Mouse (Mus musculus) Patski (cell line): ENCODE measurements around the gene Fyn. TPM values are rescaled to one million over a fixed set of nuclear protein-coding genes. Genes with fewer than 3 reads are reported as not detected.
A peak's percentile ranks its signal among the peaks of the same experiment; 100 is the strongest.

Experiments
- ATAC-seq: fragments of 100-300 bp; one replicate; pipeline ENCODE4 v1.8.0; 2021
- CTCF ChIA-PET: fragments of 350-600 bp; sonication (Branson Sonifier 250); formaldehyde crosslinking; loops from one replicate; lab custom pipeline; 2022; ENCODE audit warnings: inconsistent platforms; lab: Charles Lee
- POLR2A ChIA-PET: fragments of 350-600 bp; sonication (Branson Sonifier 250); formaldehyde crosslinking; loops from one replicate; lab custom pipeline; 2022; ENCODE audit warnings: antibody characterized with exemption, inconsistent platforms; lab: Charles Lee
- DNase-seq: peaks from one replicate; pipeline ENCODE4 v3.0.0-alpha.2; 2011; ENCODE audit warnings: low read depth, low spot score
- H3K27me3 ChIP-seq: fragments of 371-371 bp; one replicate; pipeline ENCODE4 v1.5.1; 2021
- CTCF ChIP-seq: fragments of 100-300 bp; IDR thresholded peaks from one replicate; pipeline ENCODE4 v1.5.1; 2021
- in situ Hi-C: fragments of 300-500 bp; cut with MboI; formaldehyde crosslinking; loops from 3 replicates; pipeline ENCODE4 v1.11.1; 2018; ENCODE audit warnings: low pct_unique_long_range_greater_than_20kb, mixed read lengths
- polyA plus RNA-seq: library from polyadenylated mRNA; unstranded; gene quantifications from one replicate; pipeline ENCODE4 v1.2.3, GENCODE M21; 2021

Fyn gene
- polyA plus RNA-seq, 1 experiment from 2014 or later, result 64.4 TPM

- in situ Hi-C loops, result no loop called here
- POLR2A ChIA-PET, result no interaction called here
- no peak for TF ChIP-seq CTCF
- ATAC-seq, result no peak
- no peaks in the 10 kb centered on the region for H3K27me3 ChIP-seq
- DNase-seq, result no peak
- CTCF ChIA-PET, result no interaction called here
Measured at GRCm38 (mm10) chr10:39503331-39503730, 134.7 kb downstream of the Fyn start.

GRCm38 (mm10) chr10:39505007-39505406 is 136.4 kb downstream of the Fyn start:
- POLR2A ChIA-PET, result interaction anchor here (1.1 kb wide), 1 partner anchor 9 kb away, joined by 5 read pairs; no protein-coding TSS in a partner anchor
- no peak for ATAC-seq
- CTCF ChIA-PET, result no interaction called here
- DNase-seq, result no peak
- in situ Hi-C loops, result no loop called here
- TF ChIP-seq CTCF, result no peak
- H3K27me3 ChIP-seq, result no peaks in the 10 kb centered on the region

GRCm38 (mm10) chr10:39505621-39506020 is 137.0 kb downstream of the Fyn start:
- ATAC-seq, result no peak
- no peak for DNase-seq
- CTCF ChIA-PET, result no interaction called here
- TF ChIP-seq CTCF, result no peak
- H3K27me3 ChIP-seq, result no peaks in the 10 kb centered on the region
- in situ Hi-C loops, result no loop called here
- POLR2A ChIA-PET, result interaction anchor here (1.1 kb wide), 1 partner anchor 10 kb away, joined by 5 read pairs; no protein-coding TSS in a partner anchor

- ATAC-seq, result peak; percentile 76
- no peaks in the 10 kb centered on the region for H3K27me3 ChIP-seq
- TF ChIP-seq CTCF, result no peak
- ChIA-PET POLR2A (interaction anchor here (1.1 to 1.2 kb wide), 2 partner anchors 9 to 13 kb away, joined by 3 read pairs; no protein-coding TSS in a partner anchor), CTCF (interaction anchor here (1.3 kb wide), 1 partner anchor 336 kb away, joined by 3 read pairs; no protein-coding TSS in a partner anchor)
- in situ Hi-C loops, result no loop called here
- DNase-seq, result peak; percentile 24
Measured at GRCm38 (mm10) chr10:39506353-39506752, 137.7 kb downstream of the Fyn start.

- TF ChIP-seq CTCF, result no peak
- ChIA-PET POLR2A (interaction anchor here (1.1 to 1.2 kb wide), 2 partner anchors 9 to 12 kb away, joined by 3 read pairs; no protein-coding TSS in a partner anchor), CTCF (interaction anchor here (1.3 kb wide), 1 partner anchor 336 kb away, joined by 3 read pairs; no protein-coding TSS in a partner anchor)
- no peaks in the 10 kb centered on the region for H3K27me3 ChIP-seq
- ATAC-seq (no peak), DNase-seq (no peak)
- in situ Hi-C loops, result no loop called here
Measured at GRCm38 (mm10) chr10:39506831-39507230, 138.2 kb downstream of the Fyn start.

- POLR2A ChIA-PET, result no interaction called here
- no peak for TF ChIP-seq CTCF
- no peak for ATAC-seq
- no peak for DNase-seq
- CTCF ChIA-PET, result no interaction called here
- in situ Hi-C loops, result no loop called here
- H3K27me3 ChIP-seq, result no peaks in the 10 kb centered on the region
Measured at GRCm38 (mm10) chr10:39508801-39509200, 140.1 kb downstream of the Fyn start.

- DNase-seq, result no peak
- TF ChIP-seq CTCF, result no peak
- H3K27me3 ChIP-seq, result no peaks in the 10 kb centered on the region
- POLR2A ChIA-PET, result interaction anchor here (0.6 kb wide), 1 partner anchor 83 kb away, joined by 7 read pairs; no protein-coding TSS in a partner anchor
- ATAC-seq, result no peak
- CTCF ChIA-PET, result no interaction called here
- in situ Hi-C loops, result no loop called here
Measured at GRCm38 (mm10) chr10:39509937-39510336, 141.3 kb downstream of the Fyn start.

- in situ Hi-C loops, result no loop called here
- TF ChIP-seq CTCF, result no peak
Measured at GRCm38 (mm10) chr10:39512631-39513314, 144.1 kb downstream of the Fyn start.

GRCm38 (mm10) chr10:39514916-39515315 is 146.3 kb downstream of the Fyn start:
- no peak for ATAC-seq
- in situ Hi-C loops, result no loop called here
- no peak for DNase-seq
- CTCF ChIA-PET, result interaction anchor here (1.3 kb wide), 2 partner anchors 10 to 345 kb away, joined by 3 read pairs; no protein-coding TSS in a partner anchor
- no peaks in the 10 kb centered on the region for H3K27me3 ChIP-seq
- POLR2A ChIA-PET, result interaction anchor here (1.0 kb wide), 1 partner anchor 77 kb away, joined by 4 read pairs; no protein-coding TSS in a partner anchor
- no peak for TF ChIP-seq CTCF

More at GRCm38 (mm10) chr10:39512631-39513314, 144.1 kb downstream of the Fyn start:
- ChIA-PET POLR2A (no interaction called here), CTCF (no interaction called here)
- no peaks in the 10 kb centered on the region for H3K27me3 ChIP-seq
- ATAC-seq, result no peak
- no peak for DNase-seq

- no peaks in the 10 kb centered on the region for H3K27me3 ChIP-seq
- ATAC-seq (no peak), DNase-seq (no peak)
- POLR2A ChIA-PET, result no interaction called here
- in situ Hi-C loops, result no loop called here
- TF ChIP-seq CTCF, result no peak
- CTCF ChIA-PET, result no interaction called here
Measured at GRCm38 (mm10) chr10:39516541-39517133, 148.0 kb downstream of the Fyn start.

GRCm38 (mm10) chr10:39517375-39517774 is 148.7 kb downstream of the Fyn start:
- H3K27me3 ChIP-seq, result no peaks in the 10 kb centered on the region
- DNase-seq, result no peak
- ATAC-seq, result no peak
- CTCF ChIA-PET, result interaction anchor here (0.7 kb wide), 1 partner anchor 347 kb away, joined by 3 read pairs; no protein-coding TSS in a partner anchor
- POLR2A ChIA-PET, result no interaction called here
- TF ChIP-seq CTCF, result no peak
- in situ Hi-C loops, result no loop called here
